Mouse (Mus musculus) stomach, postnatal 0 days (tissue): ENCODE data around the gene Cep295nl. TPM values are rescaled to one million over a fixed set of nuclear protein-coding genes. Genes with fewer than 3 reads are reported as not detected.

Experiments
- ATAC-seq: fragments of 200-750 bp; cut with Nextera tagmentation; 2 replicates; pipeline ENCODE4 v1.8.0; 2017; ENCODE audit not compliant: low FRiP score, low TSS enrichment
- DNase-seq: peaks from one replicate; pipeline ENCODE4 v3.0.0-alpha.2; 2016; ENCODE audit warnings: low spot score
- H3K27ac ChIP-seq: fragments of 300-500 bp; sonication (generic); replicated peaks from 2 replicates; pipeline ENCODE4 v1.5.1; 2014; ENCODE audit warnings: mild to moderate bottlenecking, control low read depth
- H3K27me3 ChIP-seq: fragments of 300-500 bp; sonication (generic); 2 replicates; pipeline ENCODE4 v1.6.1; 2014; ENCODE audit warnings: low read length; ENCODE audit not compliant: control insufficient read depth, insufficient read depth
- H3K36me3 ChIP-seq: fragments of 300-500 bp; sonication (generic); 2 replicates; pipeline ENCODE4 v1.6.1; 2014; ENCODE audit warnings: low read length, mixed read lengths; ENCODE audit not compliant: control insufficient read depth, insufficient read depth
- H3K4me1 ChIP-seq: fragments of 300-500 bp; sonication (generic); replicated peaks from 2 replicates; pipeline ENCODE4 v1.6.1; 2014; ENCODE audit warnings: antibody characterized with exemption; ENCODE audit not compliant: control insufficient read depth, insufficient read depth
- H3K4me2 ChIP-seq: fragments of 300-500 bp; sonication (generic); replicated peaks from 2 replicates; pipeline ENCODE4 v1.6.1; 2014; ENCODE audit warnings: low read depth, mild to moderate bottlenecking, control low read depth, moderate library complexity
- H3K4me3 ChIP-seq: fragments of 300-500 bp; sonication (generic); 2 replicates; pipeline ENCODE4 v1.5.1; 2014; ENCODE audit warnings: low read depth, low read length, control low read depth
- H3K9ac ChIP-seq: fragments of 300-500 bp; sonication (generic); 2 replicates; pipeline ENCODE4 v1.6.1; 2014; ENCODE audit warnings: mild to moderate bottlenecking, low read length, control low read depth, mixed read lengths
- H3K9me3 ChIP-seq: fragments of 300-500 bp; sonication (generic); 2 replicates; pipeline ENCODE4 v1.6.1; 2016; ENCODE audit warnings: low read length; ENCODE audit not compliant: control insufficient read depth
- CTCF ChIP-seq: IDR thresholded peaks from 2 replicates; pipeline ENCODE4 v1.5.1; 2016; ENCODE audit warnings: antibody characterized with exemption, low read depth, mild to moderate bottlenecking, moderate library complexity
- EP300 ChIP-seq: optimal IDR thresholded peaks from 2 replicates; pipeline ENCODE3; 2016; ENCODE audit warnings: antibody characterized with exemption
- WGBS: fragments of 180-500 bp; shearing (Covaris S2); extraction: QIAGEN DNeasy Blood & Tissue Kit; methylation state at CpG from one replicate; pipeline ENCODE4 v1.1.7; 2014; 5-methylcytosine and 5-hydroxymethylcytosine counted together
- polyA plus RNA-seq: library from polyadenylated mRNA; unstranded; fragments of >200 nt; fragmentation: Nextera tagmentation; extraction: Ambion mirVana; gene quantifications from 2 replicates; pipeline ENCODE4 v1.2.1, GENCODE M21; 2015

Cep295nl gene
- polyA plus RNA-seq, 1 experiment from 2014 or later = 0.53 TPM

DNA sequence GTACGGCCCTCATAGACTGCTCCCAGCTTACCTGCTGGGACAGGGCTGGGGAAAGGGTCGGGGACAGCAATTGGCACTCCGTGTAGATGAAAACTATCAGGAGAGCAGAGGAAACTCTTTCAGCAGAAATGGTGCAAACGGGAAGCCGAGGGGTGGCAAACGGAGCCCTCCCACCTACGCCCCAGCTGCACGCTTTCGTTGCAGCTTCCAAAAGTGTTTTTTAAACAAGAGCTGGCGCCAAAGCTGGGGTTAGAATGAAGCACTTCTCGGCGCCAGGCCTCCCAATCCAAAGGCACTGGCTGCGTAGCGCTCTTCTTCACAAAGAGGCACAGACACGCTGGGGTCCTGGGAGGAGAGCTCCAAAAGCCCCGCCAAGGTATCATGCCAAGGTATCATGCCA, 11.5 kb downstream of the Cep295nl start:
- WGBS = 94% methylated on average over 16 of the region's 16 CpGs
- TF ChIP-seq CTCF (no peak), EP300 (no peak)
- no peaks in the 10 kb centered on the region for H3K9me3 ChIP-seq

DNA sequence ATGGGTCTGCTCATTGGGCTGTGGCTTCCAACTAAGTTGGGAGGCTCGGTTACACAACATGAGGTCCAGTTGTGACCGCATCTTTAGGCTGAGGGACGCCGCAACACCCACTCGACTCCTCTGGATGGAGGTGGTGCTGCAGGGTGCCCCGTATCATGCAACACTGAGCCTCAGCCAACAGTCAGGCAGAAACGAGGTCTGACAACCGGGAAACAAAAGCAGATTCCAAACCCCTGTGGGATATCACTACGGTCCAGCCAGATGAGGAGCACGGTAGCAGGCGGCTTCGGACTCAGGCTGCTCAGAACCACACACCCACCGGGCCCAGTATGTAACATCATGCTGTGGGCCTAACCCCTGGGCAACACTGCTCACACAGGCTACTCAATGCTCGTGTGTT, 11.9 kb downstream of the Cep295nl start:
- 95% methylated on average over 14 of the region's 14 CpGs for WGBS
- 0 out of 2 replicates have a peak, but pooled peaks cover 3% of the 10 kb centered on the region for H3K4me1 ChIP-seq
- DNase-seq (no peak), ATAC-seq (no peak)
- no peak overlapping the region for H3K4me3 ChIP-seq
- no peaks in the 10 kb centered on the region for H3K9me3 ChIP-seq
- no peak for TF ChIP-seq CTCF
- H3K4me2 ChIP-seq = no peak overlapping the region
- no peak overlapping the region for H3K9ac ChIP-seq
- no peaks in the 10 kb centered on the region; the same call in 1 of the 2 replicates for H3K36me3 ChIP-seq
- no peaks in the 10 kb centered on the region for H3K27me3 ChIP-seq
- no peak overlapping the region for H3K27ac ChIP-seq

More for the DNA sequence above, 11.5 kb downstream of the Cep295nl start:
- no peak for DNase-seq
- no peak overlapping the region for H3K4me3 ChIP-seq
- no peak for ATAC-seq
- H3K4me2 ChIP-seq = no peak overlapping the region
- H3K27ac ChIP-seq = no peak overlapping the region
- no peaks in the 10 kb centered on the region for H3K27me3 ChIP-seq
- 0 out of 2 replicates have a peak, but pooled peaks cover 3% of the 10 kb centered on the region for H3K4me1 ChIP-seq
- no peak overlapping the region for H3K9ac ChIP-seq
- no peaks in the 10 kb centered on the region; the same call in 1 of the 2 replicates for H3K36me3 ChIP-seq

DNA sequence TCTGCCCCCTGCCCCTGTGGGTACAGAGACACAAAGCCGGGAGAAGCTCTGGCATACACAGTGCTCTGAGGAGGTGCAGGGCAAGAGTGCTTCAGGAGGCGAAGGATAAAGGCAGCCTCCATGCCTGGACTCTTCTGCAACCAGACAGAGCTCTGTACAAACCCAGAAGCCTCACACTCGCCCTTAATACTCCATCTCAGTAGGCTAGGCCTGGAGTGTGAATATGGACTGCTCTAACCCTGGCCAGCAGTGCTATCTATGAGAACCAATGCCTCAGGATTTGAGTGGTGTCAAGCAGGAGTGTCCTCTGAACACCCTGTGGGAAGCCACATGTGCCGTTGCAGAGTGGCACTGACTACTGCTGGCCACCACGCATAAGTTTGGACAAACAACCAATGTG, 13.4 kb downstream of the Cep295nl start:
- WGBS = 84% methylated on average over 5 of the region's 5 CpGs
- no peak overlapping the region for H3K4me2 ChIP-seq
- DNase-seq = no peak
- TF ChIP-seq CTCF (no peak), EP300 (no peak)
- no peak for ATAC-seq
- H3K36me3 ChIP-seq = no peaks in the 10 kb centered on the region; the same call in 1 of the 2 replicates
- no peaks in the 10 kb centered on the region for H3K9me3 ChIP-seq
- H3K9ac ChIP-seq = no peak overlapping the region
- no peak overlapping the region for H3K4me3 ChIP-seq
- 0 out of 2 replicates have a peak, but pooled peaks cover 3% of the 10 kb centered on the region for H3K4me1 ChIP-seq
- no peaks in the 10 kb centered on the region for H3K27me3 ChIP-seq
- H3K27ac ChIP-seq = no peak overlapping the region

DNA sequence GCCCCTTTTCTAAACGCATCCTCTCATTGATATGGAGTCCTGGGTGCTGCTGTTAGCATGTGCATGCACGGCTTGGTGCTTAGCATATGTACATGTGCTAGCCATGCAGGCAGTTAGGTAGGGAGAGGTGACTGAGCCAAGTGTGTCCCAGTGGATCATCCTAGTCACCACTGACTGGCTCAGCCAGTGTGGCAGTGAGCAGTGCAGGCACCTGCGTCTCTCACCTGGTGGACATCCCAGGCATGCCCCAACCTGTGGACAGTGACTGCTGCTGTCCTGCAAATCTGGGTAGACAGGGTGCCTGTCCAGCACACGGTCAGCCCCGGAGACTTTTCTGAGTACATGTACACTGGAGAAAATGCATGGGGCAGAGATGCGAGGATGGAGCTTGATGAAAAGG, 13.8 kb downstream of the Cep295nl start:
- WGBS = 93% methylated on average over 6 of the region's 6 CpGs

DNA sequence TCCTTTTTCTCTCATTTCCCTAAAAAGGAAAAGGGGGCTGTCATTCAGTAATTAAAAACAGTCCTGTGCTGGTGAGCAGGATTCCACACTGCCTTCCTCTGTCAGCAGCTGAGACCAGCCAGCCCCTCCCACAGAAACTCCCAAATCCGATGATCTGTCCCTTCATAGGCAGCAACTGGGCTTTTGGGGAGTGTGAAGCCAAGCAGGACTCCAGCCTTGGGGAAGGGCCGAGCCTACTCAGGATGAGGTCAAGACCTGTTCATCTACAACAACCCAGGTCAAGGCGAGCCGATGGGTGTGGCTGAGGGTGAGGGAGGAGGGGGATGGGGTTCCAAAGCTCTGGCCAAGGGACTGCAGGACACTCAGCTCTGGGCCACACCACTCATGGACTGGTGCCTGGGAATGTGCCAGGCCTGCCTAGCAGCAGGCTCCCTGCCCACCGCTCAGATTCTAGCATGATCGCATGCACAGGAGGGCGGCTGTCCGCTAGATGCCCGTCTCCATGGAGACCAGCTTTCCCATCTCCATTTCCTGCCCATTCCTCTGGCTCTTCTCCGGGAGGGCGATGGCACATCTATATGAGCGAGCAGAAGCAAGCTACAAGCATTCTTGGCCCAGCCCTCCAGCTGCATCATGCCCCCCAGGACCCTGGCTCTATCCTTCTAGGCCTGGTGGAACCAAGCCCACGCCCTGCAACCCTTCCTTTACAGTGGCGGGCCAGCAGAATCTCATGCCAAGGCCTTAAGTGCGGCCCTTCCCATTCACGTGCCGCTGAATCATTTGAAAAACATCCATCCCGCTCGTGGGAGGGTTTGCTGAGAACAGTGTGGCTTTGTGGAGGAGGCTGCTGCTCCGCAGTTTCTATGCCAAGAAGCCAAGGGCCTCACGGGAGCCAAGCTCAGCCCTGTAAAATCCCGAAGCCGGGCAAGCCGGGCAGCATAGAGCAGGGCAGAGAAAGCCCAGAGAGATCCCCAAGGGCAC, 15.0 kb downstream of the Cep295nl start:
- ATAC-seq = peak; percentile 71
- WGBS = 52% methylated on average over 24 of the region's 24 CpGs
- Histone ChIP-seq H3K4me3 (no peak overlapping the region), H3K36me3 (no peaks in the 10 kb centered on the region; the same call in 1 of the 2 replicates), H3K27ac (peak overlapping the region; percentile 78), H3K9ac (peak overlapping the region; percentile 41), H3K27me3 (no peaks in the 10 kb centered on the region), H3K4me2 (no peak overlapping the region), H3K4me1 (0 out of 2 replicates have a peak, but pooled peaks cover 3% of the 10 kb centered on the region), H3K9me3 (no peaks in the 10 kb centered on the region)
- DNase-seq = peak; percentile 60
- TF ChIP-seq CTCF (no peak), EP300 (no peak)

More for the DNA sequence above, 13.8 kb downstream of the Cep295nl start:
- Histone ChIP-seq H3K27ac (peak overlapping the region; percentile 78; the same call in 1 of the 2 replicates), H3K4me3 (no peak overlapping the region), H3K4me2 (no peak overlapping the region), H3K4me1 (0 out of 2 replicates have a peak, but pooled peaks cover 3% of the 10 kb centered on the region), H3K9ac (no peak overlapping the region), H3K27me3 (no peaks in the 10 kb centered on the region), H3K9me3 (no peaks in the 10 kb centered on the region), H3K36me3 (no peaks in the 10 kb centered on the region; the same call in 1 of the 2 replicates)
- ATAC-seq = no peak
- no peak for TF ChIP-seq CTCF
- no peak for TF ChIP-seq EP300
- DNase-seq = no peak

DNA sequence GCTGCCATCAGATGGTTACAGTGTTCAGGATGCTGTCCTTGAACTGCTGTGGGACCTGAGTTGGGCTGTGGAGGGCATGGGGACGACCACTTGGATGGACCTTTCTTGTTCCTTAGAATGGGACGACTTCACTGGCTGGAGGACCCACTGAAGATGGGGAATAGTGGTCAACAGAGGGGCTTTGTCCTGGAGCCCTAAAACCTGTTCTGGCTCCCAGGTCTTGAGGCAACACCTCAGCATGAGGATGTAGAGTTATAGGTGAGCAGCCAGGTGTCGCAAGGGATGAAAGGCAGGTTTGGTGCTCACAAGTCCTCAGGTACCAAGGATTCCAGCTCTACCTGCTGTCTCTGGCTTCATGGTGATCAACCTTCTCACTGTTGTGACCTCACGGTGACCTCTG, 15.8 kb downstream of the Cep295nl start:
- ATAC-seq = no peak
- H3K27me3 ChIP-seq = no peaks in the 10 kb centered on the region
- DNase-seq = no peak
- no peaks in the 10 kb centered on the region for H3K36me3 ChIP-seq
- TF ChIP-seq CTCF = no peak
- no peak for TF ChIP-seq EP300
- no peaks in the 10 kb centered on the region for H3K9me3 ChIP-seq
- no peak overlapping the region for H3K4me3 ChIP-seq
- H3K4me1 ChIP-seq = 0 out of 2 replicates have a peak, but pooled peaks cover 3% of the 10 kb centered on the region
- WGBS = 82% methylated on average over 4 of the region's 4 CpGs
- peak overlapping the region; percentile 78; the same call in 1 of the 2 replicates for H3K27ac ChIP-seq
- H3K9ac ChIP-seq = no peak overlapping the region
- no peak overlapping the region for H3K4me2 ChIP-seq
